21 mouse cellular contexts compared by ENCODE assay signal in genomic region chr14:95862981-95863380, GRCm38 (mm10). TPM values are rescaled to one million over a fixed set of nuclear protein-coding genes. Genes with fewer than 3 reads are reported as not detected.
"Had no signal": no experiment of that assay in that cellular context is flagged by ENCODE, and none has a peak within 500 bp of the region (broad histone marks: within the 10 kb centered on the region; RNA-seq: fewer than 3 reads in every experiment).

No protein-coding gene starts in this region.

- DNase-seq: lung, adult 2 months; lung, postnatal 14 days; lung, postnatal 36 days; right cerebral cortex, postnatal 14 days; thymus, adult 2 months; thymus, postnatal 25 days; thymus, postnatal 4 days had no signal

- H3K4me1 ChIP-seq: lung, embryonic 15.5 days; megakaryocyte, embryonic 14.5 days; neural tube, embryonic 12.5 days; stomach, embryonic 15.5 days had no signal

- H3K9ac ChIP-seq: lung, embryonic 15.5 days; midbrain, embryonic 13.5 days; midbrain, embryonic 15.5 days; neural tube, embryonic 12.5 days; stomach, embryonic 15.5 days had no signal

- H3K27ac ChIP-seq: lung, embryonic 15.5 days; macrophage; midbrain, embryonic 13.5 days; midbrain, embryonic 15.5 days; neural tube, embryonic 12.5 days; stomach, embryonic 15.5 days; stomach, postnatal 0 days had no signal

- H3K4me3 ChIP-seq: lung, embryonic 15.5 days; megakaryocyte, embryonic 14.5 days; midbrain, embryonic 13.5 days; midbrain, embryonic 15.5 days; neural tube, embryonic 12.5 days; stomach, embryonic 15.5 days had no signal

- H3K27me3 ChIP-seq: lung, embryonic 15.5 days; megakaryocyte, embryonic 14.5 days; midbrain, embryonic 13.5 days; midbrain, embryonic 15.5 days; neural tube, embryonic 12.5 days; stomach, embryonic 15.5 days had no signal

- H3K4me2 ChIP-seq: lung, embryonic 15.5 days; midbrain, embryonic 11.5 days; midbrain, embryonic 13.5 days; midbrain, embryonic 15.5 days; neural tube, embryonic 12.5 days; stomach, embryonic 15.5 days had no signal

- H3K36me3 ChIP-seq: lung, embryonic 15.5 days; midbrain, embryonic 13.5 days; midbrain, embryonic 15.5 days; neural tube, embryonic 12.5 days; stomach, embryonic 15.5 days had no signal

- H3K9me3 ChIP-seq: lung, embryonic 15.5 days; megakaryocyte, embryonic 14.5 days; midbrain, embryonic 13.5 days; midbrain, embryonic 15.5 days; neural tube, embryonic 12.5 days; stomach, embryonic 15.5 days had no signal

- ATAC-seq: lung, postnatal 0 days; midbrain, embryonic 13.5 days; midbrain, embryonic 15.5 days had no signal

RNA-seq across cellular contexts. Expression of gene 4921530L21Rik, which starts 18.1 kb away (rescaled TPM):
- polyA plus RNA-seq: lung, adult 2 months; lung, embryonic 15.5 days; lung, postnatal 0 days; macrophage; midbrain, embryonic 11.5 days; midbrain, embryonic 13.5 days; midbrain, postnatal 0 days; neural tube, embryonic 12.5 days; neural tube, embryonic 14.5 days; spleen, adult 2 months; stomach, embryonic 15.5 days; stomach, postnatal 0 days; thymus, adult 2 months; urinary bladder, adult 2 months had no signal
